Mouse (Mus musculus) heart, adult 9 months (tissue): ENCODE results near the gene Topaz1.

ENCODE experiments used
- DNase-seq, 2 experiments: peaks; one replicate each; pipeline ENCODE4 v3.0.0; 2022; ENCODE audit warnings: low spot score in 2 of 2

Topaz1 gene

GRCm38 (mm10) chr9:122810212-122810611 lies 63.1 kb downstream of the Topaz1 start:
- peak; percentile 54 to 61 for DNase-seq

- no peak for DNase-seq
Measured at GRCm38 (mm10) chr9:122812386-122812785, 65.2 kb downstream of the Topaz1 start.

GRCm38 (mm10) chr9:122814775-122815174 lies 67.6 kb downstream of the Topaz1 start:
- no peak for DNase-seq

GRCm38 (mm10) chr9:122815239-122815851 lies 68.2 kb downstream of the Topaz1 start:
- DNase-seq, result no peak

- DNase-seq, result no peak
Measured at GRCm38 (mm10) chr9:122823374-122824017, 76.3 kb downstream of the Topaz1 start.

- DNase-seq, result no peak
Measured at GRCm38 (mm10) chr9:122826743-122827142, 79.6 kb downstream of the Topaz1 start.

- no peak for DNase-seq
Measured at GRCm38 (mm10) chr9:122829826-122830380, 82.8 kb downstream of the Topaz1 start.

GRCm38 (mm10) chr9:122836126-122836525 lies 89.0 kb downstream of the Topaz1 start:
- peak; percentile 41 to 52 for DNase-seq

GRCm38 (mm10) chr9:122836790-122837189 lies 89.6 kb downstream of the Topaz1 start:
- peak in 1 of 2 experiments; percentile 35 for DNase-seq

- no peak for DNase-seq
Measured at GRCm38 (mm10) chr9:122837216-122837615, 90.1 kb downstream of the Topaz1 start.

GRCm38 (mm10) chr9:122837680-122838079 lies 90.5 kb downstream of the Topaz1 start:
- DNase-seq, result no peak

GRCm38 (mm10) chr9:122843760-122844159 lies 96.6 kb downstream of the Topaz1 start, which contains the start of gene Gm35549:
Gene Gm35549 (minus strand): TSS chr9:122844035.
- DNase-seq, result no peak

- DNase-seq, result peak in 1 of 2 experiments; percentile 23
Measured at GRCm38 (mm10) chr9:122845621-122846020, 98.5 kb downstream of the Topaz1 start.

GRCm38 (mm10) chr9:122846156-122846555 lies 99.0 kb downstream of the Topaz1 start:
- DNase-seq, result peak; percentile 76 to 84

GRCm38 (mm10) chr9:122847811-122848311 lies 100.7 kb downstream of the Topaz1 start:
- DNase-seq, result peak; percentile 43 to 53
